Mouse (Mus musculus) embryonic facial prominence, embryonic 10.5 days (tissue): ENCODE results near the gene Nrip2. TPM values are rescaled to one million over a fixed set of nuclear protein-coding genes. Genes with fewer than 3 reads are reported as not detected.
A peak's percentile ranks its signal among the peaks of the same experiment; 100 is the strongest.
"Not testable (repeated sequence)": the region's sequence is repeated elsewhere in the genome, so short reads cannot be mapped to it uniquely, and the experiment has no call there.

ENCODE experiments used
- DNase-seq: peaks from one replicate; pipeline ENCODE4 v3.0.0-alpha.2; 2017; ENCODE audit warnings: low spot score
- H3K27ac ChIP-seq: fragments of 300-500 bp; sonication (generic); replicated peaks from 2 replicates; pipeline ENCODE4 v1.5.1; 2016; ENCODE audit warnings: mild to moderate bottlenecking
- H3K27me3 ChIP-seq: fragments of 300-500 bp; sonication (generic); replicated peaks from 2 replicates; pipeline ENCODE4 v1.6.1; 2016; ENCODE audit warnings: low read depth, mild to moderate bottlenecking; ENCODE audit not compliant: poor library complexity, severe bottlenecking
- H3K36me3 ChIP-seq: fragments of 300-500 bp; sonication (generic); replicated peaks from 2 replicates; pipeline ENCODE4 v1.6.1; 2016; ENCODE audit warnings: mild to moderate bottlenecking, moderate library complexity
- H3K4me1 ChIP-seq: fragments of 300-500 bp; sonication (generic); 2 replicates; pipeline ENCODE4 v1.6.1; 2016
- H3K4me3 ChIP-seq: fragments of 300-500 bp; sonication (generic); 2 replicates; pipeline ENCODE4 v1.5.1; 2016; ENCODE audit warnings: mild to moderate bottlenecking, moderate library complexity
- H3K9me3 ChIP-seq: fragments of 300-500 bp; sonication (generic); 2 replicates; pipeline ENCODE4 v1.6.1; 2016; ENCODE audit warnings: mild to moderate bottlenecking
- WGBS: fragments of 180-500 bp; shearing (Covaris S2); methylation state at CpG from one replicate; pipeline ENCODE4 v1.1.7; 2016; 5-methylcytosine and 5-hydroxymethylcytosine counted together
- polyA plus RNA-seq: library from polyadenylated mRNA; unstranded; fragments of >200 nt; fragmentation: Nextera tagmentation; extraction: Ambion mirVana; gene quantifications from 2 replicates; pipeline ENCODE4 v1.2.1, GENCODE M21; 2016

Gene Nrip2
- polyA plus RNA-seq, 1 experiment from 2014 or later: 2.2 TPM

DNA sequence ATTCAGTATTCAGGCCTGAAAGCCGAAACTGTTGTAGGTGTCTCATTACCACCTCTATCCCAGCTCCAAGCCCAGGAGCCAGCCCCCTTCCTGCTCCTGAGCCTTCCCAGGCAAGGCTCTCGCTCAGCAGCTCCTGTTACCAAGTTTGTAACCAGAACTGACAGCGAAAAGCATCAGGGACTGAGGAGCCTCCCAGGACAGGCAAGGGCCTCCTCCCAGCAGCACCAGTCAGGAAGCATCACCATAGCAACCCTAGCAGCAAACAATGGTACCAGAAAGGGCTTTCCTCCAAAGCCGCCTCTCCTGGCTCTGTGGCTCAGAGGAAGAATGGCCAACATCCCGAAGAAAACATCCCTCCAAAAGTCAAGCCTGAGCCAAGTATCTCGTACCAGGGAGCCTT is 23.9 kb upstream of the Nrip2 start, which contains the start of the genes Tex52 and Gm44596:
Gene Tex52 (plus strand): TSS at position 265 of the 400 bp plus-strand sequence.
Gene Gm44596 (plus strand): TSS at position 312 of the 400 bp plus-strand sequence.
- 36% methylated on average over 6 of the region's 6 CpGs for whole genome bisulfite sequencing
- peak; percentile 64 for DNase-seq
- Histone ChIP-seq H3K27ac (peak within 1 kb of the TSS; percentile 48; the same call in 1 of the 2 replicates), H3K9me3 (no peaks in the 10 kb centered on the region), H3K36me3 (peaks cover 75% of the 10 kb centered on the region), H3K4me1 (peaks cover 24% of the 10 kb centered on the region), H3K27me3 (no peaks in the 10 kb centered on the region), H3K4me3 (peak within 1 kb of the TSS; percentile 22; the same call in 1 of the 2 replicates)

DNA sequence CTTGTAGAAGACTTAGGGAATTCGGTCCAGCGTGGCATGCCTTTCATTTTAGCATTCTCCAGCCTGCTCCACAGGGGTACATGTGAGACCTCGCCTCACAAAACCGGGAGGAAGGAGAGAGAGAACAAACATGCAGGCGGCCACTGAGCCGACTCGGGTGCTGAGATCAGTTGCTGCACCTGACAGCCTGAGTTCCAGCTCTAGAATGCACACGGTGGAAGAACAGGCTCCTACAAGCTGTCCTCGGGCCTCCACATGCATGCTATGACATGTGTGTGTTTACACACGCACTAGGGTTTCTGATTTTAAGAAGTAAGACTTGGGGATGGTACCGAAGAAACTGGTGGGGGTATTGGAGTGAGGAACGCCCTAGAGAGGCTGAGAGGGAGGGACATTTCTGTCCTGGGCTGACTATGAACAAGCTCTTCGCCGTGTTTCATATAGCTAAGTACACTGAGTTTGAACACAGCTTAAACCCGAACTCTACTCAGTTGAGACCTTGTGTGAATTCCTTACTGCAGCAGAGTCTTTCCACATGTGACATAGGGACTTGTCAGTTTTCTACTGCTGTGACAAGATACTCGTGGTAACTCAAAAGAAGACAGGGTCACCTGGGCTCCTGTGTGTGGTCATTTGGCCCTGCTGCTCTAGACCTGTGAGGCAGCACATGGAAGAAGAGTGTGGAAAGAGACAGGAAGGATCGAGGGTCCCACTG is 22.6 kb upstream of the Nrip2 start:
- Histone ChIP-seq H3K36me3 (peaks cover 62% of the 10 kb centered on the region), H3K27ac (no peak overlapping the region)
- WGBS: 90% methylated on average over 17 of the region's 17 CpGs

DNA sequence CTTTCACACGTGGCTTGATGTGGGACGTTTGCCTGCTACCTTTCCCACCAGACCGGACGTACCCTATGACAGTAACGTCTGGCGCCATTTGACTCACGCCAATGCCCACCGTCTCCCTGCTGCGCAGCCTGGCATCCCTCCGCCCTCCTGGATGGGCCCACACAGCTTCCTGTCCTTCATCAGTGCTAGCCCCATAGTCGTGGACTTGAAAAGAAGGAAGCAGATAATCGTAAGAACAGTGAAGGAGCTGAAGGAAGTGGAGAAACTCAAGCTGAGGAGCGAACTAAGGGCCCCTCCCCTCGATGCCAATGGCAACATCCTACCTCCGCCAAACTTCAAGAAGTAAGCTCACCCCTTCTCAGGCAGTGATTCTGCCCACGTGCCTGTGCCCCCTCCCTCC is 19.5 kb upstream of the Nrip2 start:
- H3K9me3 ChIP-seq: no peaks in the 10 kb centered on the region
- H3K36me3 ChIP-seq: peaks cover 31% of the 10 kb centered on the region
- peaks cover 7% of the 10 kb centered on the region for H3K4me1 ChIP-seq
- DNase-seq: no peak
- WGBS: 88% methylated on average over 16 of the region's 16 CpGs
- no peak overlapping the region for H3K4me3 ChIP-seq
- no peaks in the 10 kb centered on the region for H3K27me3 ChIP-seq
- no peak overlapping the region for H3K27ac ChIP-seq

More for the DNA sequence above, 22.6 kb upstream of the Nrip2 start:
- no peak for DNase-seq
- Histone ChIP-seq H3K27me3 (no peaks in the 10 kb centered on the region), H3K4me1 (peaks cover 24% of the 10 kb centered on the region), H3K9me3 (no peaks in the 10 kb centered on the region), H3K4me3 (no peak overlapping the region)

DNA sequence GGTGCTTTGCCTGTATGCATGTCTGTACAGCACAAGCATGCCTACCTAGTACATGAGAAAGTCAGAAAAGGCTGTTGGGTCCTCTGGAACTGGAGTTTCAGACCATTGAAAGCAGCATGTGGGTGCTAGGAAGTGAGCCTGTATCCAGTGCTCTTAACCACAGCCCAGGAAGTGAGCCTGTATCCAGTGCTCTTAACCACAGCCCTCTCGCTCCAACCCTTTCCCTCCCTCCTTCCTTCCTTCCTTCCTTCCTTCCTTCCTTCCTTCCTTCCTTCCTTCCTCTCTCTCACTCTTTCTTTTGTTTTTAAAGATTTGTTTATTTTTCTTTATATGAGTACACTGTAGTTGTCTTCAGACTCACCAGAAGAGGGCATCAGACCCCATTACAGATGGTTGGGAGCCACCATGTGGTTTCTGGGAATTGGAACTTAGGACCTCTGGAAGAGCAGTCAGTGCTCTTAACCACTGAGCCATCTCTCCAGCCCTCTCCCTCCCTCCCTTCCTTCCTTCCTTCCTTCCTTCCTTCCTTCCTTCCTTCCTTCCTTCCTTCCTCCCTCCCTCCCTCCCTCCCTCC is 18.4 kb upstream of the Nrip2 start:
- 56% methylated on average over 1 of the region's 1 CpGs for WGBS
- DNase-seq, H3K9me3 ChIP-seq, H3K4me3 ChIP-seq, H3K4me1 ChIP-seq, H3K27me3 ChIP-seq, H3K27ac ChIP-seq: not testable (repeated sequence)
- peaks cover 22% of the 10 kb centered on the region for H3K36me3 ChIP-seq

DNA sequence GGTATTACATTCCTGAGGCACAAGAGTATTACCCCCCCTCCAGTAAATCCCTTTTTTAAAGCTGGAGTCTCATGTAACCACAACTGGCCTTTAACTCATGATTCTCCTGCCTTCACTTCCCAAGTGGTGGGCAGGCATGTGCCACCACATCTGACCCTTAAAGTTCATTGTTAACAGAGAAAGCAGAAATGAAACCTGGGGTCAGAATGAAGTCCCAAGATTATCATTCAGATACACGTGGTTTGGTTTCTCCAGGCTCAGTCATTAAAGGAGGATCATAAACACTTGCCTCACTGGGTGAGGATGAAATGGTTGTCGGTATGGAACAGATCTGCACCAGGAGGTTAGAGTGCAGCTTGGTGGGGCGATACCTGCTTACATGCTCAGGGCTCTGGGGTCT is 17.8 kb upstream of the Nrip2 start:
- no peak for DNase-seq
- H3K9me3 ChIP-seq: no peaks in the 10 kb centered on the region
- H3K27me3 ChIP-seq: no peaks in the 10 kb centered on the region
- H3K27ac ChIP-seq: no peak overlapping the region
- H3K4me1 ChIP-seq: no peaks in the 10 kb centered on the region
- peaks cover 17% of the 10 kb centered on the region for H3K36me3 ChIP-seq
- H3K4me3 ChIP-seq: no peak overlapping the region
- WGBS: 78% methylated on average over 3 of the region's 3 CpGs

DNA sequence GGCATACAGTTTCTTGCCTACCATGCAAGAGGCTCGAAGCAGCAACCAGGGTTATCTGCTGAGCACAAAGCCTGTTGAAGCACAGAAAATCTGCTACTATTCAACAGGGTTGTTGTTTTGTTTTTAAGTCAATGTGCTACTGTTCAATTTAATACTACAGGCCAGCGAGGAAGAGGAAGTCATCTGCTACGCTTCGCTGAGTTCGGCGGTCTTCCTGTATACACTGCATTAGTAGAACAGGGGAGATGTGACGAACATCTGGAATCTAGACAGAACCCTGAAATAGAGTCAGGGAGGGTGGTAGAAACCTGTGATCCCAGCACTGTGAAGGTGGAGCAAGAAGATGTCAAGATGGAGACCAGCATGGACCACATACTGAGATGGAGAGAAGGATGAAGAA is 15.3 kb upstream of the Nrip2 start:
- H3K36me3 ChIP-seq: no peaks in the 10 kb centered on the region
- 68% methylated on average over 7 of the region's 7 CpGs for WGBS
- no peak for DNase-seq
- no peaks in the 10 kb centered on the region for H3K4me1 ChIP-seq
- no peaks in the 10 kb centered on the region for H3K9me3 ChIP-seq
- no peak overlapping the region for H3K27ac ChIP-seq
- H3K27me3 ChIP-seq: no peaks in the 10 kb centered on the region
- no peak overlapping the region for H3K4me3 ChIP-seq

DNA sequence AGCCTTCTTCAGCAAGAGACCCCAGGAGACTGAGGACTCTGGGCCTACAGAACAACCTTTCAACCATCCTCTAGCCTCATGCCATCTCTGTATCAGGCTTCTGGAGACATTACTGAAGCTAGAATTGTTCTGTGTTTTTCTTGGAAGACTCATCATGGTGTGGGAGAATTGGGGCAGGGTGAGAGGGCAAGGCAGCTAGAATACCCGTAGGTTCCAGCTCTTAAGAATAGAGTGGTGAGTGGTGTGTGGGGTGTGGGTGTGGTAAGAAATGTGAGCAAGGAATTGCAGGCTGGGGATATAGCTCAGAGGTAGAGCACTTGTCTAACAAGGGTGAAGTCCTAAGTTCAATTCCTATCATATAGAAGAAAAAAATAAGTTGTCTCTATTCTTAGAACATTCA is 14.1 kb upstream of the Nrip2 start:
- DNase-seq: no peak
- Histone ChIP-seq H3K4me1 (no peaks in the 10 kb centered on the region), H3K27me3 (no peaks in the 10 kb centered on the region), H3K27ac (no peak overlapping the region), H3K9me3 (no peaks in the 10 kb centered on the region), H3K36me3 (no peaks in the 10 kb centered on the region), H3K4me3 (no peak overlapping the region)
- WGBS: 98% methylated on average over 1 of the region's 1 CpGs

DNA sequence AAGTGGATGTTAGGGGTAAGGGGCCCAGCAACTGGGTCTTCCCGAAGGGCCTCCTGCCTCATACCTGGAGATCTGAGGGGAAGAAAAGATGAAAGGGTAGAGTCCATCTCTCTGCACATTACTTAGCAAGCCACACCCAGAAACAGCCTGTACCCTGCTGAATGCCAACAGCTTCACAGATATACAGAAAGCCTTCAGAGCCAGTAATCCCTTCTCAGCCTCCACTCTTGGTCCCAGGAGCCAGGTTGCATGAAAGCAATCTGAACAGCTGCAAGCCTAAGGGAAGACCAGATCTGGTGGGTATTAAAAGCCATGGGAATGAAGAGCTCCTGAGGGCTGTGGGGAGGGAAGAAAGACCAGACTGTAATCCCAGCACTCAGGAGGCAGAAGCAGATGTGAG is 9.9 kb upstream of the Nrip2 start:
- Histone ChIP-seq H3K27ac (no peak overlapping the region), H3K27me3 (no peaks in the 10 kb centered on the region), H3K9me3 (no peaks in the 10 kb centered on the region), H3K36me3 (no peaks in the 10 kb centered on the region), H3K4me1 (no peaks in the 10 kb centered on the region), H3K4me3 (no peak overlapping the region)
- DNase-seq: no peak
- WGBS: 88% methylated on average over 1 of the region's 1 CpGs

DNA sequence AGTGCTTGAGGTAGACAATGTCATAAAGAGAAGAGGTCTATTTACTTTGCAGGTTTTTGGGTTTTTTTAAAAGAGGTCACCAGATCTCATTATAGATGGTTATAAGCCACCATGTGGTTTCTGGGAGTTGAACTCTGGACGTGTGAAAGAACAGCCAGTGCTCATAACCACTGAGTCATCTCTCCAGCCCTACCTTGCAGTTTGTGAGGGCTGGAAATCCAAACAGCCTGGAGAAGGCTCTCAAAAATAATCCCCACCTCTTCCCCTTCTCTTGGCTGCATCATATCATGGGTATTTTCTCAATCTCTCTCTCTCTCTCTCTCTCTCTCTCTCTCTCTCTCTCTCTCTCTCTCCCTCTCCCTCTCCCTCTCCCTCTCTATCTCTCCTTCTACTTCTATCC is 8.4 kb upstream of the Nrip2 start:
- H3K36me3 ChIP-seq: no peaks in the 10 kb centered on the region
- H3K4me1 ChIP-seq: no peaks in the 10 kb centered on the region
- no peak overlapping the region for H3K4me3 ChIP-seq
- 75% methylated on average over 1 of the region's 1 CpGs for WGBS
- no peak for DNase-seq
- H3K9me3 ChIP-seq: no peaks in the 10 kb centered on the region
- no peak overlapping the region for H3K27ac ChIP-seq
- no peaks in the 10 kb centered on the region for H3K27me3 ChIP-seq

DNA sequence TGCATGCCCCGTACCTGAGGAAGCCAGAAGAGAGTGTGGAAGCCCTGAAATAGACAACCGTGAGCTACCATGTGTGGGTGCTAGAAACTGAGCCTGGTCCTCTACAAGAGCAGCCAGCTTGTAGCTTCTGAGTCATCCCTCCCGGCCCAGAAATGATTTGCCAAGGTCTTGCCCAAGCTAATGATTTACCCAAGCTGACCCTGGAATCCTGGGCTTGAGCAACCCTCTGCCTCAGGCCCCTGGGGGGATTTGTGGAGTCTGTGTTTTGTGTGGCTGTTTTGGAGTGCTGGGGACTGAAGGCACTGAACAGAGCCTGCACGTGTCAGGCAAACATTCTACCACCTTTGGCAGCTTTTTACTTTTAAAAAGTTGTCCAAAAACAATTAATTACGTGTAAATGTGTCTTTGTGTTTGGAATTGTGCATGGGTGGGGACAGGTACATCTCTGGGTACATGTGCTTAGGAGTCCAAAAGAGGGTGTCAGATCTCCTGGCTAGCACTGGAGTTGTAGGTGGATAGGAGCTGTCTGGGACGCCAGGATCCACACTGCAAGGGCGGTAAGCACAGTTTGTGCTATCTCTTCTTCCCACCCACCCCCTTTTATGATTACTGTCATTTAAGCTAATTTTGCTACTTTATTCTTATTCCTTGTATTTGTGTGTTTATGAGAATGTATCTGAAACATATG is 1.4 kb upstream of the Nrip2 start:
- WGBS: 76% methylated on average over 7 of the region's 7 CpGs
- H3K9me3 ChIP-seq: no peaks in the 10 kb centered on the region
- no peaks in the 10 kb centered on the region for H3K27me3 ChIP-seq
- DNase-seq: no peak
- no peaks in the 10 kb centered on the region for H3K36me3 ChIP-seq
- peaks cover 10% of the 10 kb centered on the region for H3K4me1 ChIP-seq
- H3K4me3 ChIP-seq: no peak overlapping the region
- H3K27ac ChIP-seq: no peak overlapping the region

DNA sequence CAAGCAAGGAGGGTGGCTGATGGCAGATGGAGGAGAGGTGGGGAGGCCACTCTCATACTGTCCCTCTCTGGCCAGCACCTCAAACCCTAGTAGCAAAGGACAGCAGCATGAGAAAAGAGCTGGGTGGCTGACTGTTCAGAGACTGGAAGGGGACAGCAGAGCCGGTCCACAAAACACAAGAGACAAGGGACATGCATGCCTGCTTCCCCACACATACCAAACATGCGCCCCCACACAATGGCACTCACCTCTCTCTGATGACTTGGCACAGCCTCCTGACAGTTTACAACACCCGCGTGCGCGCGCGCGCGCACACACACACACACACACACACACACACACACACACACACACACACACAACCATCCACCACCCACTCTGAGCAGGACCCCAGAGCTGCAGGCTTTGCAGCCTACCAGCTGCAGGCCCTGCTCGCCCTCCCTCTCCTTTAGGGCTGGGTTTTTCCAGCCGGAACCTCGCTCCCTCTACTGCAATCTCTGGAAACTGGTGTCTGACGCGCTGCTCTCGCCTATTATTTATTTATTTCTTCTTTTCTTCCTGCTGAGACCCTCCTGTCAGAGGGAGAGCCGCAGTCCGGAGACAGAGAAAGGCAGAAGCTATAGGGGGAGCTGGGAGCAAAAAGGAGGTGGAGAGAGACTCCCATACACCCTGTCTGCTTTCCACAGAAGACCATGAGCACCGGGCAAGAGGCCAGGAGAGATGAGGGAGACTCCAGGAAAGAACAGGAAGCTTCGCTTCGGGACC is 507 bp downstream of the Nrip2 start:
- DNase-seq: peak; percentile 36
- peaks cover 10% of the 10 kb centered on the region for H3K4me1 ChIP-seq
- no peaks in the 10 kb centered on the region for H3K36me3 ChIP-seq
- peak overlapping the region; percentile 48; the same call in 1 of the 2 replicates for H3K27ac ChIP-seq
- H3K4me3 ChIP-seq: peak overlapping the region; percentile 28; the same call in 1 of the 2 replicates
- H3K9me3 ChIP-seq: no peaks in the 10 kb centered on the region
- 55% methylated on average over 21 of the region's 21 CpGs for WGBS
- no peaks in the 10 kb centered on the region for H3K27me3 ChIP-seq

DNA sequence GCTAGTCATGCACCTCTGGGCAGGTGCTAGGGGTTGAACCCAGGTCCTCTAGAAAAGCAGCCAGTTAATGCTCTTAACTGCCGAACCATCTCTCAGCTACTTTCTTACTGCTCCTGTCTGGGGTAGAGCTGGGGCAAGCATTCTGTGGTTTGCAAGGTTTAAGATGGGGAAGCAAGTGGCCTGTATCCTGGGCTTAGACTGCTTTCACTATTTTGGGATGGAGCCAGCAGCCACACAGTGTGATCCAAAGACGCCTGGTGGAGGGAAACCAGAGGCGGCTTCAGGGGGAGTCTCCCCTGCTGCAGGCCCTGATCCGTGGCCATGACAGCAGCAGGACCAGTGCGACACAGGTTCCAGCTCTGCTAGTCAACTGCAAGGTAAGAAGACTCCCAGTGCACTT is 5.6 kb downstream of the Nrip2 start:
- 60% methylated on average over 5 of the region's 5 CpGs for WGBS

More for the DNA sequence above, 5.6 kb downstream of the Nrip2 start:
- H3K27ac ChIP-seq: no peak overlapping the region
- peaks cover 40% of the 10 kb centered on the region for H3K36me3 ChIP-seq
- no peak for DNase-seq
- H3K4me3 ChIP-seq: no peak overlapping the region
- no peaks in the 10 kb centered on the region for H3K9me3 ChIP-seq
- no peaks in the 10 kb centered on the region for H3K27me3 ChIP-seq
- peaks cover 4% of the 10 kb centered on the region for H3K4me1 ChIP-seq
